Mouse (Mus musculus): Measurements from ENCODE around the gene Nek6. TPM values are rescaled to one million over a fixed set of nuclear protein-coding genes. Genes with fewer than 3 reads are reported as not detected.

The Nek6 gene
- polyA plus RNA-seq, 1 experiment = 25.6 TPM

DNA sequence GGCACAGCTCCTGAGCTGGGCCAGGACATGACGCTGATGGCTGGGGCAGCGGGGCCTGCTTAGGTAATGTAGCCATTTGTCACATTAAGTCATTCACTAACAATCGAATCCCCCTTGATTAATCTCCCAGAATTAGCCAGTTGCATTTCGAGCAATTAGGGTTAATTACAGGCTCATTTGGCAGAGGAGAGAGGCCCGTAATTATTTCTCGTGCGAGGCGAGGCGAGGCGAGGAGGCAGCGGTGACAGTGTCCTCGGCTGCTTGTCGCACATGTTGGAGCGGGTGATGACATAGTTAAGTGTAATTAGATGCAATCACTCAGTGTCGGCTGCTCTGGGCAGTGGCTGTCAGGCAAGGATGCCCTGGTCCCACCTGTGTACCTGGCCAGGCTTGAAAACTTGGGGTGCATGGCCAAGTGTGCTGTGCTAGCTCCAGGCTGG is 40.6 kb downstream of the Nek6 start:
- no peaks in the 10 kb centered on the region for H3K36me3 ChIP-seq (ENCODE audit: control insufficient read depth, insufficient read depth)

DNA sequence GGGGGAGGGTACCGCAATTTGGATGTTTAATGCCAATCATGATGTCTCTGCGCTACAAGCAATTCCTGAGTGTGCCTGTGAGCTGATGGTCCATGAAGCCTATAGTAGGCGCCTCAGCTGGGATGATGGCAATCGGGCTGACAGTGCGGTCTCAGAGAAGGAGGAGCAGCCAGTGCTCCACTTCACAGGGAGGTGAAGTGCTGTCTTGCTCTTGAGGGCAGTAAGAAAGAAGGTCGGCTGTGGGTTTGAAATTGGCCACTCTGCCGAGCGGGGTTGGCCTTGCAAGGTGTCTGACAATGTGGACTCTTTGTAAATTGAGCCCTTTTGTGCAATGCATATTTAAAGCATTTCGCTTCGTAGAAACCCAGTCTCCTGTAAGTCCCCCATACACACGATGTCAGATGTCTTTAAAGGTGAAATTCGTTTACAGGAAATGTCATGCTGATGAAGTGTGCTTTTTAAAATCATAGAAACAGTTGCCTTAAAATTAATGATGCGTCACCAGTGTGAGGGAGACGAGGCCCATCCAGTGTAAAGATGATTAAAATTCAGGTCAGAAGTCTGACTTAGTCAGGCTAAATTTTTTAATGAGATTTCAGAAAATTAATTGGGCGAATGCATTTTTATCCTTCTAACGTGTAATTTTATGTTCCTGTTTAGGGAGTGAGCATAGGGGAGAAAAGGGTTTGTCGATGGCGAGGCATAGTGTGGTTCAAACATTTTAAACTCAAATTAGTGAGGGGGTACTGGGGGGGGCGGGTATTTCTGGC is 43.0 kb downstream of the Nek6 start:
- H3K36me3 ChIP-seq (ENCODE audit: control insufficient read depth, insufficient read depth) = peaks cover 5% of the 10 kb centered on the region
- H3K4me3 ChIP-seq = no peak overlapping the region
- no peak overlapping the region for H3ac ChIP-seq (ENCODE audit: control insufficient read depth, insufficient read length)
- H3K79me2 ChIP-seq (ENCODE audit: control insufficient read depth, insufficient read depth) = peaks cover 3% of the 10 kb centered on the region
- H3K27me3 ChIP-seq (ENCODE audit: control insufficient read depth, insufficient read depth, insufficient read length) = no peaks in the 10 kb centered on the region
- no peak overlapping the region for H3K4me2 ChIP-seq (ENCODE audit: low read depth)
- TF ChIP-seq MYOD1 (IDR thresholded peaks at IDR 0.05; ENCODE audit: control insufficient read depth in 1 of 3, insufficient read length in 2 of 3, low read depth in 2 of 3) = no peak
- TF ChIP-seq TCF12 (IDR thresholded peaks at IDR 0.05; ENCODE audit: insufficient read depth, poor library complexity, severe bottlenecking) = no peak
- no peak for TF ChIP-seq POLR2A (IDR thresholded peaks at IDR 0.05; ENCODE audit: insufficient read length, low read depth)
- no peak for TF ChIP-seq SRF (IDR thresholded peaks at IDR 0.05; ENCODE audit: control insufficient read depth, insufficient read length, low read depth)
- TF ChIP-seq MYOG (IDR thresholded peaks at IDR 0.05; ENCODE audit: control insufficient read depth in 1 of 3, insufficient read depth in 1 of 3, insufficient read length in 2 of 3, low read depth in 2 of 3) = no peak

More for the DNA sequence above, 40.6 kb downstream of the Nek6 start:
- no peak overlapping the region for H3K4me2 ChIP-seq (ENCODE audit: low read depth)
- H3K27me3 ChIP-seq (ENCODE audit: control insufficient read depth, insufficient read depth, insufficient read length) = no peaks in the 10 kb centered on the region
- H3K79me2 ChIP-seq (ENCODE audit: control insufficient read depth, insufficient read depth) = peaks cover 6% of the 10 kb centered on the region
- no peak for TF ChIP-seq MYOG (IDR thresholded peaks at IDR 0.05; ENCODE audit: control insufficient read depth in 1 of 3, insufficient read depth in 1 of 3, insufficient read length in 2 of 3, low read depth in 2 of 3)
- TF ChIP-seq USF1 (IDR thresholded peaks at IDR 0.05; ENCODE audit: low read depth) = no peak
- no peak for TF ChIP-seq MAX (IDR thresholded peaks at IDR 0.05; ENCODE audit: low read depth)
- no peak for TF ChIP-seq POLR2A (IDR thresholded peaks at IDR 0.05; ENCODE audit: insufficient read length, low read depth)
- H3K4me3 ChIP-seq = no peak overlapping the region
- no peak overlapping the region for H3ac ChIP-seq (ENCODE audit: control insufficient read depth, insufficient read length)

DNA sequence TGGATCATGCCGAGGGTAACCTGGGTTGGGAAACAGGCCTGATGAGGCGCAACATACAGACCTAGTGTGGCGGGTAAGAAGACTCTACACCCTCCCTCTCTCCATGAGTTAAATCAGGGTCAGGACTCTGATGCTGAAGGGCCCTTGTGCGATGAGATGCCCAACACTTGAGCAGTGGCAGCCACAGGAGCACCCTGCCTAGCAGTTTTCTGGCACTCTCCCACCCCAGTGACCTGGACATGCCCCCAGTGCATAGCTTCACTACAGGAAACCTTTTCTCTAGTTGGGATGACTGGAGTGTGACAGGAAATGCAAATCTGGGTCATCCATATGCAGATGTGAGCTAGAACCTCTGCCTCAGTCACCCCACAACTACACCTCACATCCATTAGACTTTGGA is 44.2 kb downstream of the Nek6 start:
- Histone ChIP-seq H3K27me3 (ENCODE audit: control insufficient read depth, insufficient read depth, insufficient read length) (no peaks in the 10 kb centered on the region), H3K36me3 (ENCODE audit: control insufficient read depth, insufficient read depth) (peaks cover 10% of the 10 kb centered on the region), H3ac (ENCODE audit: control insufficient read depth, insufficient read length) (no peak overlapping the region), H3K4me3 (no peak overlapping the region), H3K4me2 (ENCODE audit: low read depth) (no peak overlapping the region), H3K79me2 (ENCODE audit: control insufficient read depth, insufficient read depth) (no peaks in the 10 kb centered on the region)
- TF ChIP-seq CEBPB (IDR thresholded peaks at IDR 0.05; ENCODE audit: insufficient read depth, poor library complexity, severe bottlenecking) (no peak), MYOD1 (IDR thresholded peaks at IDR 0.05; ENCODE audit: control insufficient read depth in 1 of 3, insufficient read length in 2 of 3, low read depth in 2 of 3) (no peak), MYOG (IDR thresholded peaks at IDR 0.05; ENCODE audit: control insufficient read depth in 1 of 3, insufficient read depth in 1 of 3, insufficient read length in 2 of 3, low read depth in 2 of 3) (no peak), POLR2A (IDR thresholded peaks at IDR 0.05; ENCODE audit: insufficient read length, low read depth) (no peak), USF1 (IDR thresholded peaks at IDR 0.05; ENCODE audit: low read depth) (no peak), POLR2AphosphoS2 (IDR thresholded peaks at IDR 0.05; ENCODE audit: insufficient read length, low read depth) (no peak), E2F4 (IDR thresholded peaks at IDR 0.05; ENCODE audit: insufficient read depth) (no peak), MAX (IDR thresholded peaks at IDR 0.05; ENCODE audit: low read depth) (no peak), TCF3 (IDR thresholded peaks at IDR 0.05; ENCODE audit: insufficient read length, low read depth) (no peak), SRF (IDR thresholded peaks at IDR 0.05; ENCODE audit: control insufficient read depth, insufficient read length, low read depth) (no peak), TCF12 (IDR thresholded peaks at IDR 0.05; ENCODE audit: insufficient read depth, poor library complexity, severe bottlenecking) (no peak), REST (IDR thresholded peaks at IDR 0.05; ENCODE audit: insufficient read depth, insufficient read length) (no peak)

GRCm38 (mm10) chr2:38556721-38557120 is 45.3 kb downstream of the Nek6 start:
- Histone ChIP-seq H3K4me2 (ENCODE audit: low read depth) (no peak overlapping the region), H3K27me3 (ENCODE audit: control insufficient read depth, insufficient read depth, insufficient read length) (no peaks in the 10 kb centered on the region), H3K4me3 (no peak overlapping the region), H3K36me3 (ENCODE audit: control insufficient read depth, insufficient read depth) (peaks cover 10% of the 10 kb centered on the region), H3K79me2 (ENCODE audit: control insufficient read depth, insufficient read depth) (no peaks in the 10 kb centered on the region), H3ac (ENCODE audit: control insufficient read depth, insufficient read length) (no peak overlapping the region)
- TF ChIP-seq POLR2AphosphoS2 (IDR thresholded peaks at IDR 0.05; ENCODE audit: insufficient read length, low read depth) = no peak
- no peak for TF ChIP-seq MYOD1 (IDR thresholded peaks at IDR 0.05; ENCODE audit: control insufficient read depth in 1 of 3, insufficient read length in 2 of 3, low read depth in 2 of 3)

- no peak for TF ChIP-seq REST (IDR thresholded peaks at IDR 0.05; ENCODE audit: insufficient read depth, insufficient read length)
- no peak for TF ChIP-seq POLR2A (IDR thresholded peaks at IDR 0.05; ENCODE audit: insufficient read length, low read depth)
- TF ChIP-seq MYOG (IDR thresholded peaks at IDR 0.05; ENCODE audit: control insufficient read depth in 1 of 3, insufficient read depth in 1 of 3, insufficient read length in 2 of 3, low read depth in 2 of 3) = no peak
- TF ChIP-seq POLR2AphosphoS2 (IDR thresholded peaks at IDR 0.05; ENCODE audit: insufficient read length, low read depth) = no peak
- TF ChIP-seq MYOD1 (IDR thresholded peaks at IDR 0.05; ENCODE audit: control insufficient read depth in 1 of 3, insufficient read length in 2 of 3, low read depth in 2 of 3) = no peak
- TF ChIP-seq CEBPB (IDR thresholded peaks at IDR 0.05; ENCODE audit: insufficient read depth, poor library complexity, severe bottlenecking) = no peak
- TF ChIP-seq USF1 (IDR thresholded peaks at IDR 0.05; ENCODE audit: low read depth) = no peak
- TF ChIP-seq E2F4 (IDR thresholded peaks at IDR 0.05; ENCODE audit: insufficient read depth) = no peak
- no peak for TF ChIP-seq MAX (IDR thresholded peaks at IDR 0.05; ENCODE audit: low read depth)
- Histone ChIP-seq H3K79me2 (ENCODE audit: control insufficient read depth, insufficient read depth) (no peaks in the 10 kb centered on the region), H3K4me2 (ENCODE audit: low read depth) (no peak overlapping the region), H3K27me3 (ENCODE audit: control insufficient read depth, insufficient read depth, insufficient read length) (no peaks in the 10 kb centered on the region), H3ac (ENCODE audit: control insufficient read depth, insufficient read length) (no peak overlapping the region), H3K4me3 (no peak overlapping the region), H3K36me3 (ENCODE audit: control insufficient read depth, insufficient read depth) (peaks cover 10% of the 10 kb centered on the region)
Measured at GRCm38 (mm10) chr2:38560296-38561227, 49.1 kb downstream of the Nek6 start.

Data from myocyte (in vitro differentiated cells).